Mouse (Mus musculus) adrenal gland, postnatal 25 days (tissue): ENCODE data around the gene Edem3. TPM values are rescaled to one million over a fixed set of nuclear protein-coding genes. Genes with fewer than 3 reads are reported as not detected.

Experiments
- DNase-seq: peaks from one replicate; pipeline ENCODE4 v3.0.0; 2021; ENCODE audit warnings: mixed read lengths
- total RNA-seq: library from RNA; stranded (reverse); gene quantifications from 2 replicates; pipeline ENCODE4 v1.2.3, GENCODE M21; 2021

Gene Edem3
- total RNA-seq, 1 experiment from 2014 or later: 129 TPM

- no peak for DNase-seq
These were observed 109.2 kb downstream of the Edem3 start for GRCm38 (mm10) chr1:151864326-151864725.

Other genes with a start within 250 kb of the Edem3 start
- 85.1 and 93.9 TPM in 2 replicates for gene Fam129a, start 184.2 kb upstream of the Edem3 start, total RNA-seq